Mouse (Mus musculus) limb, embryonic 14.5 days (tissue): ENCODE measurements around the gene Iqsec1. TPM values are rescaled to one million over a fixed set of nuclear protein-coding genes. Genes with fewer than 3 reads are reported as not detected.

Experiments
- ATAC-seq: fragments of 200-750 bp; cut with Nextera tagmentation; 2 replicates; pipeline ENCODE4 v1.8.0; 2017; ENCODE audit warnings: low read depth, moderate number of reproducible peaks, moderate TSS enrichment; ENCODE audit not compliant: low FRiP score
- DNase-seq: peaks from one replicate; pipeline ENCODE4 v3.0.0-alpha.2; 2015; ENCODE audit warnings: low spot score
- H3K27ac ChIP-seq: fragments of 300-500 bp; sonication (generic); replicated peaks from 2 replicates; pipeline ENCODE4 v1.5.1; 2014; ENCODE audit warnings: low read depth, mild to moderate bottlenecking, low read length, moderate library complexity, mixed read lengths
- H3K27me3 ChIP-seq: fragments of 300-500 bp; sonication (generic); 2 replicates; pipeline ENCODE4 v1.6.1; 2014; ENCODE audit warnings: low read length, mixed read lengths; ENCODE audit not compliant: control insufficient read depth, insufficient read depth
- H3K36me3 ChIP-seq: fragments of 300-500 bp; sonication (generic); 2 replicates; pipeline ENCODE4 v1.6.1; 2014; ENCODE audit warnings: mild to moderate bottlenecking, low read length, moderate library complexity, mixed read lengths; ENCODE audit not compliant: control insufficient read depth, insufficient read depth
- H3K4me1 ChIP-seq: fragments of 300-500 bp; sonication (generic); 2 replicates; pipeline ENCODE4 v1.6.1; 2014; ENCODE audit warnings: antibody characterized with exemption, low read length, mixed read lengths; ENCODE audit not compliant: control insufficient read depth, insufficient read depth
- H3K4me2 ChIP-seq: fragments of 300-500 bp; sonication (generic); replicated peaks from 2 replicates; pipeline ENCODE4 v1.6.1; 2014; ENCODE audit warnings: low read depth, mild to moderate bottlenecking, low read length, moderate library complexity; ENCODE audit not compliant: severe bottlenecking
- H3K4me3 ChIP-seq: fragments of 300-500 bp; sonication (generic); replicated peaks from 2 replicates; pipeline ENCODE4 v1.5.1; 2014; ENCODE audit warnings: low read length
- H3K9ac ChIP-seq: fragments of 300-500 bp; sonication (generic); 2 replicates; pipeline ENCODE4 v1.6.1; 2014; ENCODE audit warnings: mild to moderate bottlenecking, low read depth, low read length, moderate library complexity; ENCODE audit not compliant: severe bottlenecking
- H3K9me3 ChIP-seq: fragments of 300-500 bp; sonication (generic); 2 replicates; pipeline ENCODE4 v1.6.1; 2016; ENCODE audit warnings: low read length; ENCODE audit not compliant: control insufficient read depth
- POLR2A ChIP-seq: fragments of 200-500 bp; IDR thresholded peaks from 2 replicates; pipeline ENCODE4 v1.8.0; 2012; ENCODE audit warnings: inconsistent platforms, mild to moderate bottlenecking, moderate library complexity, borderline replicate concordance; ENCODE audit not compliant: insufficient read depth, insufficient read length; ENCODE audit errors: extremely low read depth
- WGBS: fragments of 180-500 bp; shearing (Covaris S2); extraction: QIAGEN DNeasy Blood & Tissue Kit; methylation state at CpG from one replicate; pipeline ENCODE4 v1.1.7; 2014; 5-methylcytosine and 5-hydroxymethylcytosine counted together
- polyA plus RNA-seq, 2 experiments: library from polyadenylated mRNA; depleted of rRNA in 1 of 2; stranded (reverse) in 1 of 2; unstranded in 1 of 2; fragments of >200 nt; fragmentation: Nextera tagmentation in 1 of 2; extraction: Ambion mirVana in 1 of 2; gene quantifications; 2 replicates each; pipeline versions ENCODE4 v1.2.1 to v1.2.3; 2012 to 2014

Gene Iqsec1
- polyA plus RNA-seq, 2 experiments = 17.3 to 58.2 TPM

DNA sequence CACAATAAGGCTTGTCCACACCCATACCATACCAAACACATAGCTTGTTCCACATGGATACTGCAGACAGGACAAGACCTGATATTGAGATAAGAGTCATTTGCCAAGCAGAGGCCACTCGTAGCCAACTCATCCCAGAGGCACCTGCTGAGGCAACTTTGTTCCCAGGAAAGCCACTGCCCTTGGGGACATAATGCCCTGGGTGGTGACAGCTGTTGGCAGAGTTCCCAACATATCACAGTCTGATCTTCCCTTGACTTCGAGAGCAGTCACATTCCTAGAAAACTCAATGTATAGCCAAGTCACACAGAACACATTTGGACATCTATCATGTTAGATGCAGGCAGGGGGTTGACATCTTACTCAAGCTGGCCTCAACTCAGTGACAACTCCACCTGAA lies 183.4 kb downstream of the Iqsec1 start:
- no peak overlapping the region for H3K27ac ChIP-seq
- H3K9ac ChIP-seq = no peak overlapping the region
- no peak overlapping the region for H3K4me3 ChIP-seq
- no peaks in the 10 kb centered on the region for H3K36me3 ChIP-seq
- no peak for ATAC-seq
- no peak for DNase-seq
- H3K27me3 ChIP-seq = no peaks in the 10 kb centered on the region
- TF ChIP-seq POLR2A = no peak
- H3K9me3 ChIP-seq = no peaks in the 10 kb centered on the region
- peaks cover 16% of the 10 kb centered on the region for H3K4me1 ChIP-seq
- H3K4me2 ChIP-seq = no peak overlapping the region
- 57% methylated on average over 2 of the region's 2 CpGs for WGBS

DNA sequence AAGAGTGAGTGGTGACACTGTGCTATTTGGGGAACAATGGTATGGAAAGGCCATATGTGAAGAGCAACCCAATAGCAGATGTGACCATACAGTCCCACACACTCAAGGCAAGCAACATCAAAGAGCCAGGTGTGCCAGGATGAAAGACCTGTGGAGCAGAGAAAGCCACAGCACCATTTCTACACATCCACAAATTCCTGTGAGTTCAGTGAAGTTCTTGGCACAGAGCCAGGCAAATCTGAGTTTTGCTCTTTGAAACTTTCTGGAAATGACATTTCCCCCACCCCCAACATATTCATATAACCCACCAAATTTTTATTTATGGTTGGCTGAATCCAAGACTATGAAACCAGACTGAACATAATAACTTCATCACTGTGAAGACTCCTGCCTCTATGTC lies 183.8 kb downstream of the Iqsec1 start:
- no peaks in the 10 kb centered on the region for H3K36me3 ChIP-seq
- H3K4me3 ChIP-seq = no peak overlapping the region
- peaks cover 12% of the 10 kb centered on the region for H3K4me1 ChIP-seq
- H3K4me2 ChIP-seq = no peak overlapping the region
- H3K27ac ChIP-seq = no peak overlapping the region
- H3K9ac ChIP-seq = no peak overlapping the region
- peak; percentile 41 for DNase-seq
- no peaks in the 10 kb centered on the region for H3K27me3 ChIP-seq
- TF ChIP-seq POLR2A = no peak
- no peak for ATAC-seq
- no peaks in the 10 kb centered on the region for H3K9me3 ChIP-seq

DNA sequence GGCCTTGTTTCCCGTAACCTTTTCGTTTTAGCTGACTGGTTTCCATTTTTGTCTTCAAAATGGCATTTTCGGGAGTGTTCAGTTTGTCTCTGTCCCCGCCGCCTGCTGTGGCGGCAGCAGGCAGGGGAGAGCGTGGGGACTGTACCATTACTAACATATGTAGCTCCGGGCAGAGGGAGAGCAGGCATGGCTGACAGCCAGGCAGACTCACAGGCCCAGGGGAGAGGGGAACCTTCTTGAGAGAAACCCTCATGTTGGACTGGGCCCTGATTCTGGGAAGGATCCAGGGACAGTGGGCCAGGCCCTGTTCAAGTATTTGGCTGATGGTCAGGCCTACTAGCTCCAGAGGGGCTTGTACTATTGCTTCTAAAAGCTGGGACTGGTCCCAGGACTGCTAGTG lies 185.9 kb downstream of the Iqsec1 start:
- Histone ChIP-seq H3K9me3 (no peaks in the 10 kb centered on the region), H3K36me3 (no peaks in the 10 kb centered on the region), H3K4me2 (no peak overlapping the region), H3K9ac (no peak overlapping the region), H3K27me3 (no peaks in the 10 kb centered on the region), H3K4me3 (no peak overlapping the region), H3K27ac (no peak overlapping the region), H3K4me1 (peaks cover 3% of the 10 kb centered on the region; the same call in 1 of the 2 replicates)
- no peak for ATAC-seq
- no peak for DNase-seq
- no peak for TF ChIP-seq POLR2A
- WGBS = 74% methylated on average over 8 of the region's 8 CpGs

DNA sequence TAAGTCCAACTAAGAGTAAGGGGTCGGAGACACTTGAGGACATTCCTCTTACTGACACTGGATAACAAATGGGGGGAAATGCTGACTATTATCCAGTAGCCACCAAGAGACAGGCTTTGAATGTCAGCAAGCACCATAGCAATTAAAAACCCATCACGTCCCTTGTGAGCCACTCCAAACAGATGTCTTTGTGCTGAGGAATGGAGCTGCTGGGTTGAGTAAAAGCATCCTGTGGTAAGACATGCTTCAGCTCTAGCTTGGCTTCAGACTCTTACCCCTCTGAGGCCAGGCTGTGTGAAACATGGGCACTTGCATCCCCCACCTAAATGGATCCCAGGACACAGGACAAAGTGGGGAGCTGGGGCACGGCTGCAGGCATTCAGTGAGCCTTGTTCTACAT lies 186.4 kb downstream of the Iqsec1 start:
- Histone ChIP-seq H3K4me3 (no peak overlapping the region), H3K27me3 (no peaks in the 10 kb centered on the region), H3K27ac (no peak overlapping the region), H3K9me3 (no peaks in the 10 kb centered on the region), H3K4me1 (peaks cover 3% of the 10 kb centered on the region; the same call in 1 of the 2 replicates), H3K36me3 (no peaks in the 10 kb centered on the region), H3K4me2 (no peak overlapping the region), H3K9ac (no peak overlapping the region)
- TF ChIP-seq POLR2A = no peak
- ATAC-seq (no peak), DNase-seq (no peak)
- WGBS = 59% methylated on average over 3 of the region's 3 CpGs

DNA sequence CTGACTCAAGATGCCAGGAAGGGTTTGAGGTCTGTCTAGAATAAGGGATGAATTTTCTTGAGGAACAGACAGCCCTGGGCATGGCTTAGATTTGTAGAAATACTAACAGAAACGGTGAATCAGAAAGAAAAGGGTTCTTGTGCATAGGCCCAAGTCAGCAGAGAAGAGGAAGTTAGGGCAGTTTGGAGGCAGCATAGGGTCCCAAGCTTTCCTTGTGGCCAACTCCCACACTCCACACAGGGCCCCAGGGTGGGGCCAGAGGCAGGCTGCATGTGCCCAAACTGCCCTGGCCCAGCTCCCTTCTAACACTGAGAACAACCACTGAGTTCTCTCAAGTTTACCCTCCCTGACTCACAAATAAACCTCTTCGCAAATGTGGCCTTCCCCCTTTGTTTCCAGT lies 187.7 kb downstream of the Iqsec1 start:
- Histone ChIP-seq H3K9ac (no peak overlapping the region), H3K9me3 (no peaks in the 10 kb centered on the region), H3K4me3 (no peak overlapping the region), H3K36me3 (no peaks in the 10 kb centered on the region), H3K27ac (no peak overlapping the region), H3K27me3 (no peaks in the 10 kb centered on the region), H3K4me2 (no peak overlapping the region), H3K4me1 (peaks cover 3% of the 10 kb centered on the region; the same call in 1 of the 2 replicates)
- TF ChIP-seq POLR2A = no peak
- ATAC-seq (no peak), DNase-seq (no peak)
- 80% methylated on average over 2 of the region's 2 CpGs for WGBS

DNA sequence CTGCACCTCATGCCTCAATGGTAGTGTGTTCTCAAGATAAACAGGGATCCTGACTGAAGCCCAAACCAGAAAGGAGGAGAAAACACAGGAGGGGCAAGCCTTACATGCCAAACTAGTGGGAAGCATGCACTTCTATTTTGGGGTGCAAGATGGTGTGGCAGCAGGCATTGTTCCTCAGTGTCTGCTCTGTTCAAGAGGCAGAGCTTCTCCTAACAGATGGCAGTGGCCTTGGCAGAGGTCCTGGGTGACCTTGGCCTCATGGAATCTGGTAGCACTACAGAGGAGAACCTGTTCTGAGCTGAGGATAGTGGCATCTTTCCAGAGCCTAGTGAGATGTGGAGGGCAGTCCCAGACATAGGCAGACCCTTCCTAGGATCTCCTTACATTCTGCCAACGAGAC lies 189.4 kb downstream of the Iqsec1 start:
- TF ChIP-seq POLR2A = no peak
- ATAC-seq (no peak), DNase-seq (no peak)
- Histone ChIP-seq H3K4me3 (no peak overlapping the region), H3K9ac (no peak overlapping the region), H3K4me2 (no peak overlapping the region), H3K36me3 (no peaks in the 10 kb centered on the region), H3K4me1 (no peaks in the 10 kb centered on the region; the same call in 1 of the 2 replicates), H3K9me3 (no peaks in the 10 kb centered on the region), H3K27me3 (no peaks in the 10 kb centered on the region), H3K27ac (no peak overlapping the region)
- WGBS = 86% methylated on average over 1 of the region's 1 CpGs
